Mouse (Mus musculus): ENCODE measurements at regions not wholly inside any gene's neighbourhood (a gene's known extent, or its start where the extent isn't known, plus 50 kb on each side); places are given as distances from the start of the nearest gene placed in this dataset.

DNA sequence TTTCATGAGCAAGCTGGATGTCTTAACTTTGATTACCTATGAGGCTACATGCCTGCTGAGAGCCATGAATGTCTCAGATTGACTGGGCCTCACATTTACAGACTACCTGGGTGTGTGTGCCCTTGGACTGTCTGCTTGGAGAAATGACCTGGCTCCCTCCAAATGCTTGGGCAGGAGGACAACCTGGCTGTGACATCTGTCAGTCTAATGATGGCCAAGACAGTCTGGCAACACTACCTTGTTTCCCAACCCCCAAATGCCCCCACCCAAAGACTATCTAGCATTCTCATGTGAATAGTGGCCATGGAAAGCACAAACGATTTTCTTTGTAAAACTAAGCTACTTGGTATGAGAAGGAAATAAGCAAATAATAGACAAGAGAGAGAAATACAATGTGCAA is 107.2 kb upstream of the Peli2 start:
- Histone ChIP-seq H3K4me3 (replicated peaks) (no peak overlapping the region), H3K27me3 (replicated peaks) (no peaks in the 10 kb centered on the region), H3K36me3 (replicated peaks; ENCODE audit: low read length) (no peaks in the 10 kb centered on the region), H3K9me3 (peaks cover 26% of the 10 kb centered on the region), H3K4me1 (no peaks in the 10 kb centered on the region)
- no peak for TF ChIP-seq FLI1 (IDR thresholded peaks at IDR 0.05; ENCODE audit: low read length)
- TF ChIP-seq GATA1 (IDR thresholded peaks at IDR 0.05; ENCODE audit: borderline replicate concordance, low read length): no peak

DNA sequence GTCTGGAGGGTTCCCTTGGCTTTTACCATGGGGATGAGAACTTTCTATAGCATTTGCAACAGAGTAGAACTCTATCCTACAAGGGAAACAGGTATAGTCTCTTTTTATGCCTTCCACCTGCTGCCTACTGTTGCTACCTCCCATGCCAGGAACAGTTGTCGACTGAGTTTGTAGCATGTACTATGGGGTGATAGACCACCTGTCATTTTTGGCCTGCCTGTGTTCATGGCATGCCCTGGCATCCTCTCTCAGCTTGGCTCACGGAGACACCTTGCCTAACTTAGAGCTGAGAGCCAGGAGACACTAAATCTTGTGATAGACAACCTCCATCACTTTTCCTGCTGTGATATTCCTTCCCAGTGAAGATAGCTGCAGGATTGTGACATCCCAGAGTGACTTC is 105.8 kb upstream of the Peli2 start:
- no peak for TF ChIP-seq GATA1 (IDR thresholded peaks at IDR 0.05; ENCODE audit: borderline replicate concordance, low read length)
- TF ChIP-seq FLI1 (IDR thresholded peaks at IDR 0.05; ENCODE audit: low read length): no peak
- no peaks in the 10 kb centered on the region for H3K36me3 ChIP-seq (replicated peaks; ENCODE audit: low read length)
- H3K4me3 ChIP-seq (replicated peaks): no peak overlapping the region
- H3K27me3 ChIP-seq (replicated peaks): no peaks in the 10 kb centered on the region
- H3K4me1 ChIP-seq: no peaks in the 10 kb centered on the region
- H3K9me3 ChIP-seq: peaks cover 15% of the 10 kb centered on the region

DNA sequence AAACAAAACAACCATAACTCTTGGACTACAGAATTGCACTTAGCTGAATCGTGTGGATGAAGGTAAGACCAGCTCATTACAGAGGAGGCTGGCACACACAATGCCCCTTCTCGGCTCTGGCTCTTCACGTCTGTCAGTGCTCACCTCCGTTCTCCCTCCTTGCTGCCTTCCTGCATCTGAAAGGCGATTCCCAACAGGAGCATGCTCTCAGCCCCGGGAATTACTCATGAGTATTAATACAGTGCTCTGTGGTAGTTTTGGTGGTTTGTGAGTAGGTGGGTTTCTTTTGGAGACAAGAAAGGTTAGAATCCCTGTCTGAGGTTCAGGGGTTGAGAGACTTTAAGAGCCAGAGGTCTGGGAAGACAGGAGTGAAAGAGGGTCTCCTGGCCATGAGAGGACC is 102.7 kb upstream of the Peli2 start:
- Histone ChIP-seq H3K4me3 (replicated peaks) (no peak overlapping the region), H3K4me1 (no peaks in the 10 kb centered on the region), H3K27me3 (replicated peaks) (no peaks in the 10 kb centered on the region), H3K9me3 (0 out of 2 replicates have a peak, but pooled peaks cover 4% of the 10 kb centered on the region), H3K36me3 (replicated peaks; ENCODE audit: low read length) (no peaks in the 10 kb centered on the region)
- TF ChIP-seq FLI1 (IDR thresholded peaks at IDR 0.05; ENCODE audit: low read length) (no peak), GATA1 (IDR thresholded peaks at IDR 0.05; ENCODE audit: borderline replicate concordance, low read length) (no peak)

DNA sequence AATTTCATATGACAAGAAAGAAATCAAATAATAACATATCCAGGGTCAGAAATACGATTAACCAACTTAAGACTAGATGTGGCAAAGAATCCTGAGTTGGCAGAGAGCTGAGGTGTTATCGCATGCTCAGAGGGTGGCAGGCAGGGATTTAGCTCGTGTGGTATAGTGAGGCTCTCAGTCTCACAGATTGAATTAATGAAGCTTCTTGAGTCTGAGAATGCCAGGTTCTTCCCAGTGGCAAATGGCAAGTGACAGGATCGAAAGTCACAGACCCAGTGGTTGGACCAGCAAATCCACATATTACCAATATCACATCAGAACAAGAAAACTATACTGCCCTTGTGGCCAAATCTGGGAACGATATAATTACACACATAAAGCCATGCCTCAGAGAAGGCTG is 101.3 kb upstream of the Peli2 start:
- H3K4me3 ChIP-seq (replicated peaks): no peak overlapping the region
- no peak for TF ChIP-seq FLI1 (IDR thresholded peaks at IDR 0.05; ENCODE audit: low read length)
- no peak for TF ChIP-seq GATA1 (IDR thresholded peaks at IDR 0.05; ENCODE audit: borderline replicate concordance, low read length)

GRCm38 (mm10) chr14:48022271-48022670 is 98.4 kb upstream of the Peli2 start:
- no peaks in the 10 kb centered on the region for H3K27me3 ChIP-seq (replicated peaks)
- H3K9me3 ChIP-seq: peaks cover 17% of the 10 kb centered on the region
- H3K4me3 ChIP-seq (replicated peaks): no peak overlapping the region
- H3K36me3 ChIP-seq (replicated peaks; ENCODE audit: low read length): no peaks in the 10 kb centered on the region
- TF ChIP-seq GATA1 (IDR thresholded peaks at IDR 0.05; ENCODE audit: borderline replicate concordance, low read length): no peak
- no peak for TF ChIP-seq FLI1 (IDR thresholded peaks at IDR 0.05; ENCODE audit: low read length)
- H3K4me1 ChIP-seq: no peaks in the 10 kb centered on the region

More for the DNA sequence above, 101.3 kb upstream of the Peli2 start:
- H3K36me3 ChIP-seq (replicated peaks; ENCODE audit: low read length): no peaks in the 10 kb centered on the region
- 0 out of 2 replicates have a peak, but pooled peaks cover 4% of the 10 kb centered on the region for H3K9me3 ChIP-seq
- no peaks in the 10 kb centered on the region for H3K4me1 ChIP-seq
- H3K27me3 ChIP-seq (replicated peaks): no peaks in the 10 kb centered on the region

DNA sequence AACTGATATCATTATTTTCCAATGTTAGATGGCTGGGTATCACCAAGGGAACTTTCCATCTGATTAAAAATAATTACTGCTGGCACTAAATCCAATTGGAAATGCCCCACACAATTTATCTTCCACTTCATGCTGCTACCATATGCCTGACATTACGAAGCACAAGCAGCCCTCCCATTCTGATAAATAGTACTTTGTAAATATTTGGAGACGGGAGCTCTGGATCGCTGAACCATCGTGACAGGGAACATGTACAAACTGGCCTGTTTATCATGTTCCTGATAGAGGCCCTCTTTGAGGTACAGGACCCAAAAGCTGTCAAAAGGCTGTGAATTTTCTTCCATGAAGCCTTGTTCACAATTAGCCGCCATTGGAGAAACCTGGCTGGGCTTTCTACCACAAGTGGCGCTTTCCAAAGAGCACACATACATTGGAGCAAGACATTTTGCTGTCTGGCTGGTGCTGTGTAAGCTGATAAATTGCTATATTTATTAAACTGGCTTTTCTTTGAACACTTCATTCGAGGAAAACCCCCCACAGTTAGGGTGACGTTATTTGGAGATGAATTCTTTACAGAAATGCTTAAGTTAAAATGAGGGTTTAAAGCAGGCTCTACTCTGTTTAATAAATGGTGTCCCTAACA is 96.5 kb upstream of the Peli2 start:
- no peaks in the 10 kb centered on the region for H3K27me3 ChIP-seq (replicated peaks)
- TF ChIP-seq GATA1 (IDR thresholded peaks at IDR 0.05; ENCODE audit: borderline replicate concordance, low read length): no peak
- no peak for TF ChIP-seq FLI1 (IDR thresholded peaks at IDR 0.05; ENCODE audit: low read length)
- H3K9me3 ChIP-seq: peaks cover 17% of the 10 kb centered on the region
- H3K4me3 ChIP-seq (replicated peaks): no peak overlapping the region
- no peaks in the 10 kb centered on the region for H3K4me1 ChIP-seq
- no peaks in the 10 kb centered on the region for H3K36me3 ChIP-seq (replicated peaks; ENCODE audit: low read length)

DNA sequence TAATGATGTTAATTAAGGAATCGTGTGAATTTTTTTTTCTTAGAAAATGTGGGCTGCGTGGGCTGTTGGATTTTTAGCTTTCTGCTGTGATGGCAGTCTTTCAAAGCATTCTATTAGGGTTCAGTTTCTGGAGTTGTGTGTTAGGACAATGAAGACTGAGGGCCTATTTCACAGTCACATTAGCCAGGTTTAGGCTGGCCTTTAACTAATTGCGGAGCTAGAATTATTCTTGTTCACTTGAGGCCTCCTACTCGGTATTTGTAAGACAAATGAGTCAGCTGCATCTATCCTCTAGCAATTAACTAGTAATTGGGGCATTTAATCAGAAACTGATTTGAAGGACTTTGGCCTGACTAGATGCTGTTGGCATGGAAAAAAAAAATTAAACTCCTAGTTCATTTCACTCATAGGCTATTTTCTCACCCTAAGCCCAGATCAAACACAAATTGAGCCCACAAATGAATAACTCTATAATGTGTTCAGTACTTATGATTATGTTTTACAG is 81.3 kb upstream of the Peli2 start:
- no peak for TF ChIP-seq FLI1 (IDR thresholded peaks at IDR 0.05; ENCODE audit: low read length)
- TF ChIP-seq GATA1 (IDR thresholded peaks at IDR 0.05; ENCODE audit: borderline replicate concordance, low read length): no peak
- no peaks in the 10 kb centered on the region for H3K27me3 ChIP-seq (replicated peaks)
- H3K9me3 ChIP-seq: 0 out of 2 replicates have a peak, but pooled peaks cover 6% of the 10 kb centered on the region
- H3K4me1 ChIP-seq: no peaks in the 10 kb centered on the region
- no peak overlapping the region for H3K4me3 ChIP-seq (replicated peaks)
- H3K36me3 ChIP-seq (replicated peaks; ENCODE audit: low read length): no peaks in the 10 kb centered on the region

- no peak for TF ChIP-seq FLI1 (IDR thresholded peaks at IDR 0.05; ENCODE audit: low read length)
- TF ChIP-seq GATA1 (IDR thresholded peaks at IDR 0.05; ENCODE audit: borderline replicate concordance, low read length): no peak
Observed at GRCm38 (mm10) chr14:48046094-48046493, 74.5 kb upstream of the Peli2 start.

DNA sequence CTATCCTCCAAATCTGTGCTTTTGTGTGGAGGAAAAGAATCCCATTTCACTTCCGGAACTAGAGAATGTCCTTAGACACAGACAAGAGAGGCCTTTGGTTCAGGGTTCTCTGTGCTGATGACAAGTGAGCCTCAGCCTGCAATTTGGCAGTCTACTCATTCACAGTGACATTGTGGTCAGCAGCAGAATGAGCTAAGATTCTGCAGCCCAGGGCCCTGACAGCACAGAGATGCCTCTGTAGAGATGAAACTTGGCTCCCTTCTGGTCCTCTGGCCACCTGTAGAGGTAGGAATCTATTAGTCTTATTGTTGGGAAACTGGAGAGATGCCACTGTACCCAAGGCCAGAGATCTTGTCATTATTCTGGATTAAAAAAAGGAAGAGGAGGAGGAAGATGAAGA is 73.8 kb upstream of the Peli2 start:
- H3K9me3 ChIP-seq: no peaks in the 10 kb centered on the region
- no peak for TF ChIP-seq FLI1 (IDR thresholded peaks at IDR 0.05; ENCODE audit: low read length)
- TF ChIP-seq GATA1 (IDR thresholded peaks at IDR 0.05; ENCODE audit: borderline replicate concordance, low read length): no peak
- H3K36me3 ChIP-seq (replicated peaks; ENCODE audit: low read length): no peaks in the 10 kb centered on the region
- H3K4me3 ChIP-seq (replicated peaks): no peak overlapping the region
- no peaks in the 10 kb centered on the region for H3K27me3 ChIP-seq (replicated peaks)
- no peaks in the 10 kb centered on the region for H3K4me1 ChIP-seq

More at GRCm38 (mm10) chr14:48046094-48046493, 74.5 kb upstream of the Peli2 start:
- no peaks in the 10 kb centered on the region for H3K9me3 ChIP-seq
- H3K27me3 ChIP-seq (replicated peaks): no peaks in the 10 kb centered on the region
- H3K36me3 ChIP-seq (replicated peaks; ENCODE audit: low read length): no peaks in the 10 kb centered on the region
- no peak overlapping the region for H3K4me3 ChIP-seq (replicated peaks)
- H3K4me1 ChIP-seq: no peaks in the 10 kb centered on the region

DNA sequence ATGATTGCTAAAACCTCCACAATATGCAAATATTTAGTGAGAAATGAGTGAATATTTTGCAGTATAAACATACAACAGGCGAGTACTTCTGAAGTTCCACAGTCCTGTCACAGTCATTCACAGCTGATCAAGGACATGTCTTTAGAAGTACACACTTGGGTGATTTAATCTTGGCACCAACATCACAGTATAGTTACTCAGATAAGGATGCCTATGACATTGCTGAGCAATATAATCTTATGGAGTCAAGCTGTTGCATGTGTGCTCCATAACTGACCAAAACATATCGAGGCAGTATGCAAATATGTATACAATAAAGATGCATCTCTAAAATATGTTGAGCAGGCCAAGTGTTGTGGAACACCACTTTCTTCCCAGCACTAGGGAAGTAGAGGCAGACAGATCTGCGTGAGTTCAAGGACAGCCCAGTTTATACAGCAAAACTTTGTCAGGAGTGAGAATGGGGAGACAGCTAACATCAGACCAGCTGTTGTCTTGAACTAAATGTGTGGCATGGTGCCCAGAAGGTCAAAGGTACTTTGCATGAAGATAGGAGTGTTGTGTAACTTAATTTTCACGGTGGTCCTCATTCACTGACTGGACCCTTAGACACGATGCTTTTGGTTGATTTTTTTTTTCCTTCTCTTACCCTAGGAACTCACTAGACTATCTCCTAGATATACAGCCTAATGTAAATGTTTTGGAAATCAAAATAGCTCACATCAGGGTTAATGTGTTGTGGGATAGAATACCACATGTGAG is 70.7 kb upstream of the Peli2 start:
- Histone ChIP-seq H3K4me3 (replicated peaks) (no peak overlapping the region), H3K4me1 (no peaks in the 10 kb centered on the region), H3K36me3 (replicated peaks; ENCODE audit: low read length) (no peaks in the 10 kb centered on the region), H3K9me3 (peaks cover 8% of the 10 kb centered on the region), H3K27me3 (replicated peaks) (no peaks in the 10 kb centered on the region)
- no peak for TF ChIP-seq GATA1 (IDR thresholded peaks at IDR 0.05; ENCODE audit: borderline replicate concordance, low read length)
- no peak for TF ChIP-seq FLI1 (IDR thresholded peaks at IDR 0.05; ENCODE audit: low read length)
